Mouse (Mus musculus): ENCODE measurements around the gene Ccdc85b. TPM values are rescaled to one million over a fixed set of nuclear protein-coding genes. Genes with fewer than 3 reads are reported as not detected.

Ccdc85b gene
- total RNA-seq, 1 experiment, result 5.4 TPM

DNA sequence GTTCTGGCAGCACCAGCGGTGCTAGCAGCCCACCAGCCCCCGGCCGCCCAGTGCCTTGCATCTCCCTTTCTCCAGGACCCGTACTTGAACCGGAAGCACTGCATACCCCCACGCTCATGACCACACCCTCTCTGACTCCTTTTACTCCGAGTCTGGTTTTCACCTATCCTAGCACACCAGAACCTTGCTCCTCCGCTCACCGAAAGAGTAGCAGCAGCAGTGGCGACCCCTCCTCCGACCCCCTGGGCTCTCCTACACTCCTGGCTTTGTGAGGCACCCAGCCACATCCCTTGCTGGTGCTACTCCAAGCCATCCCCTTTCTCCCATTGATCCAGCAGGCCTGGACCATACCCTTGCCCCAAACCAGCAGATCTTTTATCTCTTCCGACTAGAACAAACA, 2.7 kb downstream of the Ccdc85b start:
- Histone ChIP-seq H3K4me3 (ENCODE audit: insufficient read depth in 1 of 2, low read depth in 1 of 2, low read length in 2 of 2, poor library complexity in 1 of 2, severe bottlenecking in 1 of 2) (peak overlapping the region; percentile 1 to 22; a peak in 1 of 4 replicates), H3K9ac (ENCODE audit: insufficient read depth, low read depth, low read length, poor library complexity, severe bottlenecking) (no peak overlapping the region), H3K9me3 (ENCODE audit: control insufficient read depth, insufficient read depth, low read depth, low read length) (no peaks in the 10 kb centered on the region), H3K4me1 (ENCODE audit: control insufficient read depth in 2 of 2, insufficient read depth in 2 of 2, low read length in 2 of 2, poor library complexity in 1 of 2) (peaks cover 2 to 9% of the 10 kb centered on the region in 2 experiments; a peak in 3 of 4 replicates), H3K27ac (ENCODE audit: insufficient read depth, low read depth, low read length, poor library complexity, severe bottlenecking) (no peak overlapping the region), H3K36me3 (ENCODE audit: control insufficient read depth, insufficient read depth, low read length, poor library complexity, severe bottlenecking) (0 out of 2 replicates have a peak, but pooled peaks cover 5% of the 10 kb centered on the region)
- no peak for DNase-seq (ENCODE audit: low read depth, low spot score)
- TF ChIP-seq CHD2 (IDR thresholded peaks at IDR 0.05; ENCODE audit: low read depth, low read length) (no peak), HCFC1 (IDR thresholded peaks at IDR 0.05; ENCODE audit: borderline replicate concordance, insufficient read depth, low read length) (no peak), ZNF384 (IDR thresholded peaks at IDR 0.05; ENCODE audit: low read depth, low read length) (no peak), MAFK (IDR thresholded peaks at IDR 0.05; ENCODE audit: insufficient read depth, low read depth, low read length) (no peak), ZC3H11A (IDR thresholded peaks at IDR 0.05; ENCODE audit: borderline replicate concordance, low read depth, low read length) (no peak)
- in situ Hi-C loops (cut with MboI; ENCODE audit: low sequenced_read_pairs in 2 of 2, unreplicated experiment in 2 of 2), result no loop called here

DNA sequence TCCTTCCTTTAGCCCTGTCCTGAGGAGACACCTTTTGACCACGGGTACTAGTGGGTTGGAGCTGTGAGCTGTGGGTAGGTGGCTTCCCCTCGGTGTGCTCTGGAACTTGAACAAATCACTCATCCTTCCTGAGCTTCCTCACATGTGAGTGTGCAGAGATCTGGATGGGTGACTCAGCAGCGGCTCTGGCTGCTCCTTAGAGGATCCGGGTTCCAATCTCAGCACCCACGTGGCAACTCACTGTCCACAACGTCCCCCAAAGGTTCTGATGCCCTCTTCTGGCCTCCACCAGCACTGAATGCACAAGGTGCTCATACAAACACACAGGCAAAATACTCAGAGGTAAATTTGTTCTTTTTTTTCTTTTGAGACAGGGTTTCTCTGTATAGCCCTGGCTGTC, 5.9 kb downstream of the Ccdc85b start:
- in situ Hi-C loops (cut with MboI; ENCODE audit: low sequenced_read_pairs in 2 of 2, unreplicated experiment in 2 of 2), result no loop called here
- H3K4me1 ChIP-seq (ENCODE audit: control insufficient read depth in 2 of 2, insufficient read depth in 2 of 2, low read length in 2 of 2, poor library complexity in 1 of 2), result peaks cover 2 to 11% of the 10 kb centered on the region in 2 experiments; a peak in 3 of 4 replicates

DNA sequence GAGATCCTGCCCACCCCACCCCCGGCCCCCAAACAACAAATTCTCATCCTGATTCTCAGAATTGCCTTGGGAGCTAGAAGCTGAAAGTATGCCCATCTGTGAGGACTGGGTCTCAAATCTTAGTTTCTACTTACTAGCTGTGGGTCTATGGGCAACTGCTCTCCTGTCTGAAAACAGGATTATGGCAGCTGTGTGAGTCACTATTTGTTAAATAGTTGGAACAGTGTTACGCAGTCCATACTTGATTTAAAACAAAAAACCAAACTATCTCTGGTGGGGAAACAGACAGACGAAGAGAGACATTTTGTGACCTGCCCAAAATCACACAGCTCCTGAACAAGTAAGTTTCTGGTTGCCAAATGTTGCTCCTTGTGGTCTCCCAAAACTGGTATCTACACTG, 8.0 kb downstream of the Ccdc85b start:
- H3K36me3 ChIP-seq (ENCODE audit: control insufficient read depth, insufficient read depth, low read length, poor library complexity, severe bottlenecking), result 0 out of 2 replicates have a peak, but pooled peaks cover 5% of the 10 kb centered on the region
- no peak for DNase-seq (ENCODE audit: low read depth, low spot score)
- no peak overlapping the region for H3K27ac ChIP-seq (ENCODE audit: insufficient read depth, low read depth, low read length, poor library complexity, severe bottlenecking)
- in situ Hi-C loops (cut with MboI; ENCODE audit: low sequenced_read_pairs in 2 of 2, unreplicated experiment in 2 of 2), result no loop called here
- TF ChIP-seq CHD2 (IDR thresholded peaks at IDR 0.05; ENCODE audit: low read depth, low read length) (no peak), ZNF384 (IDR thresholded peaks at IDR 0.05; ENCODE audit: low read depth, low read length) (no peak), ZC3H11A (IDR thresholded peaks at IDR 0.05; ENCODE audit: borderline replicate concordance, low read depth, low read length) (no peak), HCFC1 (IDR thresholded peaks at IDR 0.05; ENCODE audit: borderline replicate concordance, insufficient read depth, low read length) (no peak), MAFK (IDR thresholded peaks at IDR 0.05; ENCODE audit: insufficient read depth, low read depth, low read length) (no peak)
- no peaks in the 10 kb centered on the region for H3K9me3 ChIP-seq (ENCODE audit: control insufficient read depth, insufficient read depth, low read depth, low read length)
- no peak overlapping the region for H3K4me3 ChIP-seq (ENCODE audit: insufficient read depth in 1 of 2, low read depth in 1 of 2, low read length in 2 of 2, poor library complexity in 1 of 2, severe bottlenecking in 1 of 2)
- H3K9ac ChIP-seq (ENCODE audit: insufficient read depth, low read depth, low read length, poor library complexity, severe bottlenecking), result no peak overlapping the region
- H3K4me1 ChIP-seq (ENCODE audit: control insufficient read depth in 2 of 2, insufficient read depth in 2 of 2, low read length in 2 of 2, poor library complexity in 1 of 2), result peaks cover 0 to 3% of the 10 kb centered on the region in 2 experiments; a peak in 1 of 4 replicates

More for the DNA sequence above, 5.9 kb downstream of the Ccdc85b start:
- TF ChIP-seq ZC3H11A (IDR thresholded peaks at IDR 0.05; ENCODE audit: borderline replicate concordance, low read depth, low read length) (no peak), MAFK (IDR thresholded peaks at IDR 0.05; ENCODE audit: insufficient read depth, low read depth, low read length) (no peak), CHD2 (IDR thresholded peaks at IDR 0.05; ENCODE audit: low read depth, low read length) (no peak)
- Histone ChIP-seq H3K36me3 (ENCODE audit: control insufficient read depth, insufficient read depth, low read length, poor library complexity, severe bottlenecking) (0 out of 2 replicates have a peak, but pooled peaks cover 5% of the 10 kb centered on the region), H3K27ac (ENCODE audit: insufficient read depth, low read depth, low read length, poor library complexity, severe bottlenecking) (no peak overlapping the region), H3K9me3 (ENCODE audit: control insufficient read depth, insufficient read depth, low read depth, low read length) (no peaks in the 10 kb centered on the region), H3K9ac (ENCODE audit: insufficient read depth, low read depth, low read length, poor library complexity, severe bottlenecking) (no peak overlapping the region), H3K4me3 (ENCODE audit: insufficient read depth in 1 of 2, low read depth in 1 of 2, low read length in 2 of 2, poor library complexity in 1 of 2, severe bottlenecking in 1 of 2) (no peak overlapping the region)
- DNase-seq (ENCODE audit: low read depth, low spot score), result no peak

DNA sequence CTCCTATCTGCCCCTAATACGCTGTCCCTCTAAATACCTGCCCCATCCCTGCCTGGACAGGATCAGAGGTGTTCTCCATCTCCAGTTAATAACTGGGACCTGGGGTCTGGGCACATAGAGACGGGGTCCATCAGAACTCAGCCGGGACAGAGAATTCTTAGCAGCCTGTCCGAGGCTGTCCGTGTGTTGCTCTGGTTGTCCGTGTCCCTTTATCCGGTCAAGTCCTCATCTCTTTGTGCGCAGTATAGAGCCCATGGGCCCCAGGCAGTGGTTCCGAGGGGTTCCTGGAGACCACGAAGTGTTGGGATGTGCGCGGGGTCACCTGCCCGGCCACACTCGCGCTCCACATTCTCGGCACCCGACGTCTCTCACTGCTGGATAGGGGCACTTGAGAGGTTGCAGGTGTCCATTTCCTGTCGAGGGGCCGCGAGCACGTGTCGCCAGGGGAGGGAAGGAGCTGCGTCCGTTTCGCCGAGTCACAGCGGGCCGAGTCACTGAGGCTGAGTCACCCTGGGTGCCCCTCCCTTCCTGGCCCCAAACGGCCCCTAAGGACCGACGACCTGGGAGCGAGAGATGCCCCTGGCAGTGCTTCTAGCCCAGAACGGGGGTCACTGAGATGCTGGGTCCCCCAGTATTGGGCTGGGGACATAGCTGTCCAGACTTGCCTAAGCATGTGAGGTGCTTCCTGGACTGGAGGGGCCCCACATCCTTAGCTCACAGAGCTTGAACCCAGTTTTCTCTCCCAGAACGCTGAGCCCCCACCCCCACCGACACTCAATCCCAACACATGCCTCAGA, 9.1 kb downstream of the Ccdc85b start:
- no peak overlapping the region for H3K9ac ChIP-seq (ENCODE audit: insufficient read depth, low read depth, low read length, poor library complexity, severe bottlenecking)
- TF ChIP-seq ZC3H11A (IDR thresholded peaks at IDR 0.05; ENCODE audit: borderline replicate concordance, low read depth, low read length) (no peak), CHD2 (IDR thresholded peaks at IDR 0.05; ENCODE audit: low read depth, low read length) (no peak), ZNF384 (IDR thresholded peaks at IDR 0.05; ENCODE audit: low read depth, low read length) (no peak), HCFC1 (IDR thresholded peaks at IDR 0.05; ENCODE audit: borderline replicate concordance, insufficient read depth, low read length) (no peak), MAFK (IDR thresholded peaks at IDR 0.05; ENCODE audit: insufficient read depth, low read depth, low read length) (peak; percentile 75)
- in situ Hi-C loops (cut with MboI; ENCODE audit: low sequenced_read_pairs in 2 of 2, unreplicated experiment in 2 of 2), result no loop called here

More for the DNA sequence above, 9.1 kb downstream of the Ccdc85b start:
- DNase-seq (ENCODE audit: low read depth, low spot score), result no peak
- Histone ChIP-seq H3K4me1 (ENCODE audit: control insufficient read depth in 2 of 2, insufficient read depth in 2 of 2, low read length in 2 of 2, poor library complexity in 1 of 2) (peaks cover 0 to 3% of the 10 kb centered on the region in 2 experiments; a peak in 1 of 4 replicates), H3K9me3 (ENCODE audit: control insufficient read depth, insufficient read depth, low read depth, low read length) (no peaks in the 10 kb centered on the region), H3K36me3 (ENCODE audit: control insufficient read depth, insufficient read depth, low read length, poor library complexity, severe bottlenecking) (no peaks in the 10 kb centered on the region), H3K27ac (ENCODE audit: insufficient read depth, low read depth, low read length, poor library complexity, severe bottlenecking) (no peak overlapping the region), H3K4me3 (ENCODE audit: insufficient read depth in 1 of 2, low read depth in 1 of 2, low read length in 2 of 2, poor library complexity in 1 of 2, severe bottlenecking in 1 of 2) (peak overlapping the region; percentile 71 to 77)
